Mouse (Mus musculus): ENCODE measurements around the gene Cd300ld3. TPM values are rescaled to one million over a fixed set of nuclear protein-coding genes. Genes with fewer than 3 reads are reported as not detected.

Gene Cd300ld3
- polyA plus RNA-seq, 1 experiment from 2014 or later, result not detected

DNA sequence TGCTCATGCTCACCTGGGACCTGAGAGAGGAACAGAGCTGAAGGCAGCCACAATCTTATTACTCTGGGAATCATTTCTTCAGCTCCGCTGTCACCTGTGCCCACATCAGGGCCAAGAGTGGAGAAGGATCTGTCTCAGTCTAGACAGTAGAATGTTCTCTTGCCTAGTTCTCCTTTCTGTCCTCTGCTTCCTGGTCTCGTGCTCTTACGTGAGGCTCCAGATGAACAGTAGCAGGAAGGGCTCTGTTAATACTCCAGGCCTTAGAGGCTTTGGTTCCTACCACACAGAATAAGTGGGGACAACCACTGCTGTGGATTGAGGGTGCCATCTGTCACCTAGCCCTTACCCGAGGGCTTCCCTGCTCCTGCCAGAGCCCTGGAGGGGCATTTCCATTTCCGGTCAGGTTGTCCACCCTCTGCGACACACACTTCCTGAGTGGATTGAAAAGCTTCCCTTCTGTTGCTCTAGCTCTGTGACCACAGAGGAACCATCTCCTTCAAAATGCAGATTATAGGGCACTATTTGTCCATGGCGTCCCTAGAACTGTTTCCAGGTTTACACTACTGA lies 46.7 kb downstream of the Cd300ld3 start, which contains the start of gene Cd300c2:
Gene Cd300c2 (minus strand): TSS at position 407 of the 567 bp plus-strand sequence.
- no peak within 1 kb of the TSS for H3K27ac ChIP-seq (replicated peaks)
- H3K4me2 ChIP-seq (replicated peaks; ENCODE audit: low read depth), result no peak within 1 kb of the TSS
- TF ChIP-seq EP300 (optimal IDR thresholded peaks at IDR 0.05), result no peak
- TF ChIP-seq CTCF (IDR thresholded peaks at IDR 0.05; ENCODE audit: low read depth), result no peak
- DNase-seq (ENCODE audit: low spot score) (no peak), ATAC-seq (ENCODE audit: low FRiP score, low TSS enrichment) (no peak)
- WGBS, result 70% methylated on average over 7 of the region's 7 CpGs
- no peaks in the 10 kb centered on the region for H3K9me3 ChIP-seq (ENCODE audit: control insufficient read depth, low read length)
- H3K36me3 ChIP-seq (ENCODE audit: control insufficient read depth, insufficient read depth, low read length), result no peaks in the 10 kb centered on the region
- no peaks in the 10 kb centered on the region for H3K4me1 ChIP-seq (replicated peaks; ENCODE audit: control insufficient read depth, insufficient read depth)
- no peaks in the 10 kb centered on the region for H3K27me3 ChIP-seq (ENCODE audit: control insufficient read depth, insufficient read depth, low read length)
- H3K9ac ChIP-seq (ENCODE audit: low read length), result no peak within 1 kb of the TSS
- H3K4me3 ChIP-seq (ENCODE audit: low read depth, low read length), result no peak within 1 kb of the TSS

Other genes starting within 250 kb of the Cd300ld3 start
- 0.08 TPM in 1 of 2 replicates, not detected in the other for gene Gpr142, start 249.5 kb downstream of the Cd300ld3 start, polyA plus RNA-seq (2015; fragmentation: Nextera tagmentation; extraction: Ambion mirVana)
- 10.8 and 11.2 TPM in 2 replicates for gene Gprc5c, start 197.3 kb downstream of the Cd300ld3 start, polyA plus RNA-seq (2015; fragmentation: Nextera tagmentation; extraction: Ambion mirVana)
- 1.5 and 2.1 TPM in 2 replicates for gene Cd300a, start 158.4 kb downstream of the Cd300ld3 start, polyA plus RNA-seq (2015; fragmentation: Nextera tagmentation; extraction: Ambion mirVana)
- 0.12 TPM in 2 replicates for gene Cd300lb, start 114.0 kb downstream of the Cd300ld3 start, polyA plus RNA-seq (2015; fragmentation: Nextera tagmentation; extraction: Ambion mirVana)
- not detected in 2 replicates for gene Cd300c, start 79.3 kb downstream of the Cd300ld3 start, polyA plus RNA-seq (2015; fragmentation: Nextera tagmentation; extraction: Ambion mirVana)
- 0.10 and 0.17 TPM in 2 replicates for gene Cd300ld, start 58.5 kb downstream of the Cd300ld3 start, polyA plus RNA-seq (2015; fragmentation: Nextera tagmentation; extraction: Ambion mirVana)
- gene Cd300c2, start 46.5 kb downstream of the Cd300ld3 start, polyA plus RNA-seq (2015; fragmentation: Nextera tagmentation; extraction: Ambion mirVana), result 3.2 and 4.1 TPM in 2 replicates
- not detected in 2 replicates for gene Cd300ld2, start 32.2 kb downstream of the Cd300ld3 start, polyA plus RNA-seq (2015; fragmentation: Nextera tagmentation; extraction: Ambion mirVana)
- not detected in 2 replicates for gene Cd300ld4, start 21.4 kb downstream of the Cd300ld3 start, polyA plus RNA-seq (2015; fragmentation: Nextera tagmentation; extraction: Ambion mirVana)
- not detected in 2 replicates for gene Cd300ld5, start 10.6 kb downstream of the Cd300ld3 start, polyA plus RNA-seq (2015; fragmentation: Nextera tagmentation; extraction: Ambion mirVana)
- 0.07 TPM in 1 of 2 replicates, not detected in the other for gene Cd300e, start 13.8 kb upstream of the Cd300ld3 start, polyA plus RNA-seq (2015; fragmentation: Nextera tagmentation; extraction: Ambion mirVana)
- gene Rab37, start 43.0 kb upstream of the Cd300ld3 start, polyA plus RNA-seq (2015; fragmentation: Nextera tagmentation; extraction: Ambion mirVana), result 1.7 TPM in 2 replicates
- 0.36 and 0.47 TPM in 2 replicates for gene Cd300lf, start 85.6 kb upstream of the Cd300ld3 start, polyA plus RNA-seq (2015; fragmentation: Nextera tagmentation; extraction: Ambion mirVana)
- gene Slc9a3r1, start 114.9 kb upstream of the Cd300ld3 start, polyA plus RNA-seq (2015; fragmentation: Nextera tagmentation; extraction: Ambion mirVana), result 104 and 109 TPM in 2 replicates
- 6.3 and 8.2 TPM in 2 replicates for gene Tmem104, start 139.1 kb upstream of the Cd300ld3 start, polyA plus RNA-seq (2015; fragmentation: Nextera tagmentation; extraction: Ambion mirVana)
- gene Nat9, start 139.4 kb upstream of the Cd300ld3 start, polyA plus RNA-seq (2015; fragmentation: Nextera tagmentation; extraction: Ambion mirVana), result 17.7 and 18.1 TPM in 2 replicates
- gene Grin2c, start 218.8 kb upstream of the Cd300ld3 start, polyA plus RNA-seq (2015; fragmentation: Nextera tagmentation; extraction: Ambion mirVana), result not detected in 2 replicates
- 6.7 and 7.3 TPM in 2 replicates for gene Fdxr, start 228.6 kb upstream of the Cd300ld3 start, polyA plus RNA-seq (2015; fragmentation: Nextera tagmentation; extraction: Ambion mirVana)
- 1.3 and 1.5 TPM in 2 replicates for gene Fads6, start 249.3 kb upstream of the Cd300ld3 start, polyA plus RNA-seq (2015; fragmentation: Nextera tagmentation; extraction: Ambion mirVana)